Mouse (Mus musculus): ENCODE results near the gene Gm20854. TPM values are rescaled to one million over a fixed set of nuclear protein-coding genes. Genes with fewer than 3 reads are reported as not detected.
"Not testable (repeated sequence)": the region's sequence is repeated elsewhere in the genome, so short reads cannot be mapped to it uniquely, and the experiment has no call there.

The Gm20854 gene
- not detected in 2 replicates for polyA plus RNA-seq (2015; fragmentation: Nextera tagmentation; extraction: Ambion mirVana)

DNA sequence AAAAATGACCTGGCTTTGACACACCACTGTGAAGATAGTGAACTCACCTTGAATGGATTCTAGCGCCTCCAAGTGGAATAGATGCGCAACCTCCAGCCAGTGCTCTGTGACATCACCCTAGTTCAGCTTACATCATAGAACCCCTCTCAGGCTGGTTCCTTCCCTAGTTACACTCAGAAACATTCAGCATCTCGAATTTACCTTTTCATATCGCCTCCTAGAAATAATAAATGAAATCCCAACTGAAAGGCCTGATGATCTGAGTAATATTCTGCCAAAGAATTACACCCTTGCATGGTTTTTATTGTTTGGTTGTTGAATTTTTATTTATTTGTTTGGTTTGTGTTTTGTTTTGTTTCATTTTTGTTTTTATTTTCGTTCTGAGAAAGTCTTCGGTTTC is at the start of gene Gm20854:
Gene Gm20854 (minus strand): TSS at position 101 of the 400 bp plus-strand sequence.
- H3K27me3 ChIP-seq (ENCODE audit: control insufficient read depth, insufficient read depth, low read depth, low read length); H3K4me3 ChIP-seq (ENCODE audit: low read length); H3K9me3 ChIP-seq (ENCODE audit: control insufficient read depth, low read length); ATAC-seq (ENCODE audit: low read depth); H3K9ac ChIP-seq (ENCODE audit: low read length); H3K36me3 ChIP-seq (ENCODE audit: control insufficient read depth, insufficient read depth, low read length); H3K27ac ChIP-seq (ENCODE audit: low read length); H3K4me1 ChIP-seq (replicated peaks; ENCODE audit: control insufficient read depth, insufficient read depth, low read length); H3K4me2 ChIP-seq (ENCODE audit: low read depth, low read length): not testable (repeated sequence)
- no CpG with 5 or more reads among the region's 6 CpGs for WGBS
